Mouse (Mus musculus) forebrain, postnatal 0 days (tissue): ENCODE measurements around the gene Rbfox3. TPM values are rescaled to one million over a fixed set of nuclear protein-coding genes. Genes with fewer than 3 reads are reported as not detected.

Source experiments
- ATAC-seq: fragments of 200-750 bp; cut with Nextera tagmentation; 2 replicates; pipeline ENCODE4 v1.8.0; 2017; ENCODE audit warnings: mild to moderate bottlenecking, moderate library complexity
- DNase-seq: peaks from one replicate; pipeline ENCODE4 v3.0.0-alpha.2; 2015
- H3K27ac ChIP-seq: fragments of 300-500 bp; sonication (generic); 2 replicates; pipeline ENCODE4 v1.5.1; 2014; ENCODE audit warnings: low read depth, mild to moderate bottlenecking, antibody characterized with exemption, low read length, moderate library complexity, mixed read lengths
- H3K27me3 ChIP-seq: fragments of 300-500 bp; sonication (generic); 2 replicates; pipeline ENCODE4 v1.6.1; 2014; ENCODE audit warnings: mild to moderate bottlenecking, low read length, mixed read lengths; ENCODE audit not compliant: insufficient read depth
- H3K36me3 ChIP-seq: fragments of 300-500 bp; sonication (generic); 2 replicates; pipeline ENCODE4 v1.6.1; 2014; ENCODE audit warnings: mild to moderate bottlenecking, moderate library complexity; ENCODE audit not compliant: insufficient read depth
- H3K4me1 ChIP-seq: fragments of 300-500 bp; sonication (generic); 2 replicates; pipeline ENCODE4 v1.6.1; 2014; ENCODE audit warnings: antibody characterized with exemption; ENCODE audit not compliant: insufficient read depth
- H3K4me2 ChIP-seq: fragments of 300-500 bp; sonication (generic); 2 replicates; pipeline ENCODE4 v1.6.1; 2014; ENCODE audit warnings: low read depth, mild to moderate bottlenecking, moderate library complexity
- H3K4me3 ChIP-seq: fragments of 300-500 bp; sonication (generic); 2 replicates; pipeline ENCODE4 v1.5.1; 2014; ENCODE audit warnings: low read depth, low read length, mixed read lengths
- H3K9ac ChIP-seq: fragments of 300-500 bp; sonication (generic); 2 replicates; pipeline ENCODE4 v1.6.1; 2014; ENCODE audit warnings: mild to moderate bottlenecking
- H3K9me3 ChIP-seq: fragments of 300-500 bp; sonication (generic); 2 replicates; pipeline ENCODE4 v1.6.1; 2016; ENCODE audit warnings: low read length
- CTCF ChIP-seq: sonication (generic); IDR thresholded peaks from 2 replicates; pipeline ENCODE4 v1.5.1; 2016; ENCODE audit warnings: antibody characterized with exemption, control low read depth, low read depth
- WGBS: fragments of 180-500 bp; shearing (Covaris S2); extraction: QIAGEN DNeasy Blood & Tissue Kit; methylation state at CpG from one replicate; pipeline ENCODE4 v1.1.7; 2014; 5-methylcytosine and 5-hydroxymethylcytosine counted together
- polyA plus RNA-seq: library from polyadenylated mRNA; unstranded; fragments of >200 nt; fragmentation: Nextera tagmentation; extraction: Ambion mirVana; gene quantifications from 2 replicates; pipeline ENCODE4 v1.2.1, GENCODE M21; 2015
- total RNA-seq: library from RNA; depleted of rRNA; stranded (reverse); fragments of >200 nt; gene quantifications from 2 replicates; pipeline ENCODE4 v1.2.3, GENCODE M21; 2014

Gene Rbfox3
- total and polyA plus RNA-seq, 2 experiments from 2014 or later = 37.3 to 82.3 TPM

- Histone ChIP-seq H3K4me3 (no peak overlapping the region), H3K9me3 (no peaks in the 10 kb centered on the region), H3K27ac (no peak overlapping the region), H3K4me2 (no peak overlapping the region), H3K36me3 (no peaks in the 10 kb centered on the region; the same call in 1 of the 2 replicates), H3K9ac (no peak overlapping the region), H3K27me3 (no peaks in the 10 kb centered on the region), H3K4me1 (no peaks in the 10 kb centered on the region)
- 79% methylated on average over 15 of the region's 15 CpGs for WGBS
- TF ChIP-seq CTCF = no peak
- DNase-seq = no peak
- no peak for ATAC-seq
These were observed 103.9 kb downstream of the Rbfox3 start for GRCm38 (mm10) chr11:118807511-118807910.

- WGBS = 48% methylated on average over 8 of the region's 8 CpGs
- no peak overlapping the region for H3K4me2 ChIP-seq
- H3K4me1 ChIP-seq = peaks cover 40% of the 10 kb centered on the region
- H3K9me3 ChIP-seq = no peaks in the 10 kb centered on the region
- peak; percentile 63 for DNase-seq
- ATAC-seq = no peak
- H3K27ac ChIP-seq = peak overlapping the region; percentile 96
- no peak for TF ChIP-seq CTCF
- no peaks in the 10 kb centered on the region for H3K36me3 ChIP-seq
- H3K27me3 ChIP-seq = no peaks in the 10 kb centered on the region
- no peak overlapping the region for H3K4me3 ChIP-seq
- peak overlapping the region; percentile 51; the same call in 1 of the 2 replicates for H3K9ac ChIP-seq
These were observed 116.4 kb downstream of the Rbfox3 start for GRCm38 (mm10) chr11:118794856-118795602.

- no peaks in the 10 kb centered on the region for H3K36me3 ChIP-seq
- peak overlapping the region; percentile 51 for H3K9ac ChIP-seq
- H3K9me3 ChIP-seq = no peaks in the 10 kb centered on the region
- H3K4me2 ChIP-seq = peak overlapping the region; percentile 21; the same call in 1 of the 2 replicates
- no peak for TF ChIP-seq CTCF
- H3K27ac ChIP-seq = peak overlapping the region; percentile 96
- WGBS = 17% methylated on average over 16 of the region's 16 CpGs
- no peaks in the 10 kb centered on the region for H3K27me3 ChIP-seq
- H3K4me1 ChIP-seq = peaks cover 40% of the 10 kb centered on the region
- peak; percentile 67 for ATAC-seq
- DNase-seq = peak; percentile 79
- no peak overlapping the region for H3K4me3 ChIP-seq
These were observed 117.8 kb downstream of the Rbfox3 start for GRCm38 (mm10) chr11:118793639-118794021.

- H3K4me1 ChIP-seq = peaks cover 40% of the 10 kb centered on the region
- TF ChIP-seq CTCF = no peak
- WGBS = 12% methylated on average over 10 of the region's 10 CpGs
- H3K4me3 ChIP-seq = no peak overlapping the region
- H3K9me3 ChIP-seq = no peaks in the 10 kb centered on the region
- ATAC-seq = peak; percentile 81
- DNase-seq = no peak
- no peaks in the 10 kb centered on the region for H3K36me3 ChIP-seq
- H3K27ac ChIP-seq = peak overlapping the region; percentile 96
- H3K27me3 ChIP-seq = no peaks in the 10 kb centered on the region
- peak overlapping the region; percentile 51 for H3K9ac ChIP-seq
- H3K4me2 ChIP-seq = peak overlapping the region; percentile 21
These were observed 118.3 kb downstream of the Rbfox3 start for GRCm38 (mm10) chr11:118792916-118793638.

- TF ChIP-seq CTCF = no peak
- H3K9ac ChIP-seq = peak overlapping the region; percentile 51
- no peaks in the 10 kb centered on the region for H3K36me3 ChIP-seq
- H3K27ac ChIP-seq = peak overlapping the region; percentile 96
- no peak overlapping the region for H3K4me3 ChIP-seq
- 48% methylated on average over 9 of the region's 9 CpGs for WGBS
- H3K4me2 ChIP-seq = 0 out of 2 replicates have a peak overlapping the region, but pooled peaks have one; percentile 21
- ATAC-seq (peak; percentile 13), DNase-seq (peak; percentile 68)
- H3K27me3 ChIP-seq = no peaks in the 10 kb centered on the region
- peaks cover 40% of the 10 kb centered on the region for H3K4me1 ChIP-seq
- no peaks in the 10 kb centered on the region for H3K9me3 ChIP-seq
These were observed 119.1 kb downstream of the Rbfox3 start for GRCm38 (mm10) chr11:118792163-118792915.

GRCm38 (mm10) chr11:118791391-118791790 lies 120.0 kb downstream of the Rbfox3 start:
- DNase-seq (peak; percentile 51), ATAC-seq (no peak)
- Histone ChIP-seq H3K4me3 (no peak overlapping the region), H3K4me1 (peaks cover 40% of the 10 kb centered on the region), H3K36me3 (no peaks in the 10 kb centered on the region), H3K4me2 (no peak overlapping the region), H3K27me3 (no peaks in the 10 kb centered on the region), H3K9ac (no peak overlapping the region), H3K27ac (peak overlapping the region; percentile 96), H3K9me3 (no peaks in the 10 kb centered on the region)
- WGBS = 55% methylated on average over 6 of the region's 6 CpGs
- no peak for TF ChIP-seq CTCF
